Mouse (Mus musculus): ENCODE results near the gene 2010111I01Rik. TPM values are rescaled to one million over a fixed set of nuclear protein-coding genes. Genes with fewer than 3 reads are reported as not detected.

Gene 2010111I01Rik
- polyA plus RNA-seq, 1 experiment = 144 TPM

- Histone ChIP-seq H3ac (ENCODE audit: control insufficient read depth, insufficient read length) (no peak overlapping the region), H3K4me3 (no peak overlapping the region), H3K4me2 (ENCODE audit: low read depth) (peak overlapping the region; percentile 63), H3K27me3 (ENCODE audit: control insufficient read depth, insufficient read depth, insufficient read length) (no peaks in the 10 kb centered on the region), H3K79me2 (ENCODE audit: control insufficient read depth, insufficient read depth) (no peaks in the 10 kb centered on the region), H3K36me3 (ENCODE audit: control insufficient read depth, insufficient read depth) (no peaks in the 10 kb centered on the region)
- TF ChIP-seq SRF (IDR thresholded peaks at IDR 0.05; ENCODE audit: control insufficient read depth, insufficient read length, low read depth) (no peak), TCF3 (IDR thresholded peaks at IDR 0.05; ENCODE audit: insufficient read length, low read depth) (no peak), MYOD1 (IDR thresholded peaks at IDR 0.05; ENCODE audit: control insufficient read depth in 1 of 3, insufficient read length in 2 of 3, low read depth in 2 of 3) (no peak), POLR2A (IDR thresholded peaks at IDR 0.05; ENCODE audit: insufficient read length, low read depth) (no peak)
These were observed 149.2 kb downstream of the 2010111I01Rik start for GRCm38 (mm10) chr13:63113881-63114301.

GRCm38 (mm10) chr13:63115187-63115784, 150.6 kb downstream of the 2010111I01Rik start:
- Histone ChIP-seq H3K4me3 (no peak overlapping the region), H3K27me3 (ENCODE audit: control insufficient read depth, insufficient read depth, insufficient read length) (no peaks in the 10 kb centered on the region), H3ac (ENCODE audit: control insufficient read depth, insufficient read length) (no peak overlapping the region), H3K4me2 (ENCODE audit: low read depth) (no peak overlapping the region), H3K79me2 (ENCODE audit: control insufficient read depth, insufficient read depth) (no peaks in the 10 kb centered on the region), H3K36me3 (ENCODE audit: control insufficient read depth, insufficient read depth) (no peaks in the 10 kb centered on the region)
- TF ChIP-seq TCF3 (IDR thresholded peaks at IDR 0.05; ENCODE audit: insufficient read length, low read depth) (no peak), MYOG (IDR thresholded peaks at IDR 0.05; ENCODE audit: control insufficient read depth in 1 of 3, insufficient read depth in 1 of 3, insufficient read length in 2 of 3, low read depth in 2 of 3) (no peak), SRF (IDR thresholded peaks at IDR 0.05; ENCODE audit: control insufficient read depth, insufficient read length, low read depth) (no peak), MAX (IDR thresholded peaks at IDR 0.05; ENCODE audit: low read depth) (no peak), E2F4 (IDR thresholded peaks at IDR 0.05; ENCODE audit: insufficient read depth) (no peak), REST (IDR thresholded peaks at IDR 0.05; ENCODE audit: insufficient read depth, insufficient read length) (no peak), POLR2AphosphoS2 (IDR thresholded peaks at IDR 0.05; ENCODE audit: insufficient read length, low read depth) (no peak), CEBPB (IDR thresholded peaks at IDR 0.05; ENCODE audit: insufficient read depth, poor library complexity, severe bottlenecking) (no peak), POLR2A (IDR thresholded peaks at IDR 0.05; ENCODE audit: insufficient read length, low read depth) (no peak), TCF12 (IDR thresholded peaks at IDR 0.05; ENCODE audit: insufficient read depth, poor library complexity, severe bottlenecking) (no peak), USF1 (IDR thresholded peaks at IDR 0.05; ENCODE audit: low read depth) (no peak), MYOD1 (IDR thresholded peaks at IDR 0.05; ENCODE audit: control insufficient read depth in 1 of 3, insufficient read length in 2 of 3, low read depth in 2 of 3) (no peak)

DNA sequence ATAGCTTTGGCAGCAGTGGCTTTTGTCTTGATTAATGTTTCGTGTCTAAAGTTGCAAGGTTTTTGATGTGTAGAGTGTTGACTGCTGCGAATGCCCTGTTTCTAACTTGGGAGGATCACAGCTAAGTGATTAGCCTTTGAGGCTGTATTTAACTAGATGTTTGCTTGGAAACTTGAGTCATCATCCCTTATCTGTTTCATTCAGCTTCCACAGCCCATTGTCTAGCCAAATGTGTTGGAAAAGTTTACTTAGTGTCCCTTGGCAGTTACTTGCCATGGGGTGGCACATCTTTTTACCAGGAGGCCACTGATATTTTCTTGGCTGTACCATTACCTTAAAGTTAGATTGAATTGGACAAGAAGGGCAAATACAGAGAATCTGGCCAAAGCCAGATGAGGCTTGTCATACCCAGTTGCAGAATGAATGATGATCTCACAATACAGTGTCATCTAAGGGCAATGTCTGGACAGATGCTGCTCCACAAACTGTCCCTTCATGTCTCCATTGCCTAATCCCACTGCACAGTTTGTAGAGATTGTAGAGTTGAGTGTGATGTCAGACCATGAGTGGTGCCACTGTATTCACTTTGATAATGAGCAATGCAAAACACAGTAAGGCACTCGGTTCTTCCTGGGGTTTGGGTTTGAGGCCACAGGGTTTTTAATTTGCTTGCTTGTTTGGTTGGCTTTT, 152.9 kb downstream of the 2010111I01Rik start:
- Histone ChIP-seq H3K36me3 (ENCODE audit: control insufficient read depth, insufficient read depth) (no peaks in the 10 kb centered on the region), H3K4me2 (ENCODE audit: low read depth) (peak overlapping the region; percentile 25), H3K79me2 (ENCODE audit: control insufficient read depth, insufficient read depth) (no peaks in the 10 kb centered on the region), H3ac (ENCODE audit: control insufficient read depth, insufficient read length) (no peak overlapping the region), H3K27me3 (ENCODE audit: control insufficient read depth, insufficient read depth, insufficient read length) (no peaks in the 10 kb centered on the region), H3K4me3 (no peak overlapping the region)
- TF ChIP-seq POLR2A (IDR thresholded peaks at IDR 0.05; ENCODE audit: insufficient read length, low read depth) (no peak), TCF12 (IDR thresholded peaks at IDR 0.05; ENCODE audit: insufficient read depth, poor library complexity, severe bottlenecking) (peak; percentile 6)

- H3ac ChIP-seq (ENCODE audit: control insufficient read depth, insufficient read length) = no peak overlapping the region
- no peaks in the 10 kb centered on the region for H3K79me2 ChIP-seq (ENCODE audit: control insufficient read depth, insufficient read depth)
- no peak overlapping the region for H3K4me3 ChIP-seq
- H3K36me3 ChIP-seq (ENCODE audit: control insufficient read depth, insufficient read depth) = no peaks in the 10 kb centered on the region
- TF ChIP-seq REST (IDR thresholded peaks at IDR 0.05; ENCODE audit: insufficient read depth, insufficient read length) = no peak
- peak; percentile 2 for TF ChIP-seq TCF12 (IDR thresholded peaks at IDR 0.05; ENCODE audit: insufficient read depth, poor library complexity, severe bottlenecking)
- TF ChIP-seq SRF (IDR thresholded peaks at IDR 0.05; ENCODE audit: control insufficient read depth, insufficient read length, low read depth) = no peak
- no peak for TF ChIP-seq MYOG (IDR thresholded peaks at IDR 0.05; ENCODE audit: control insufficient read depth in 1 of 3, insufficient read depth in 1 of 3, insufficient read length in 2 of 3, low read depth in 2 of 3)
- no peak for TF ChIP-seq E2F4 (IDR thresholded peaks at IDR 0.05; ENCODE audit: insufficient read depth)
- peak in 1 of 3 experiments; percentile 30 for TF ChIP-seq MYOD1 (IDR thresholded peaks at IDR 0.05; ENCODE audit: control insufficient read depth in 1 of 3, insufficient read length in 2 of 3, low read depth in 2 of 3)
- TF ChIP-seq POLR2AphosphoS2 (IDR thresholded peaks at IDR 0.05; ENCODE audit: insufficient read length, low read depth) = no peak
- no peak for TF ChIP-seq TCF3 (IDR thresholded peaks at IDR 0.05; ENCODE audit: insufficient read length, low read depth)
- TF ChIP-seq USF1 (IDR thresholded peaks at IDR 0.05; ENCODE audit: low read depth) = no peak
- TF ChIP-seq MAX (IDR thresholded peaks at IDR 0.05; ENCODE audit: low read depth) = no peak
- no peak for TF ChIP-seq CEBPB (IDR thresholded peaks at IDR 0.05; ENCODE audit: insufficient read depth, poor library complexity, severe bottlenecking)
- H3K27me3 ChIP-seq (ENCODE audit: control insufficient read depth, insufficient read depth, insufficient read length) = no peaks in the 10 kb centered on the region
- peak overlapping the region; percentile 25 for H3K4me2 ChIP-seq (ENCODE audit: low read depth)
These were observed 154.0 kb downstream of the 2010111I01Rik start for GRCm38 (mm10) chr13:63118682-63119081.

DNA sequence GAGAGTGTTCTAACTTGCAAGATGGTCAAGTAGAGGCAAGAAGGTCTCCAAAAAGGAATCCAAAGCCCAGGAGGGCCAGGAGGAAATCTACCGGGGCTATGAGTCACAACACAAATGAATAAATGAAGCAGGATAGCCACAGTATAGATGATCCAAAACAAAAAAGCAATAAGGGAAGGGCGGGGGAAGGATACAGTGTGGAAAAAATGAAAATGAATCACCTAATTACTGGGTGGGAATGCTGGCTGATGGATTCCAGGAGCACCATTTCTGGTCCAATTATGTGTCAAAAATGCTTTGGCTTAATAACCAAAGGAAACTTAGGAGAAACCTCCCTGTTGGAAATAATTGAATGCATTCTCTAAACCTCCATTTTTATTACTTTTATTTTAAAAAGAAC, 155.6 kb downstream of the 2010111I01Rik start:
- no peaks in the 10 kb centered on the region for H3K36me3 ChIP-seq (ENCODE audit: control insufficient read depth, insufficient read depth)
- no peaks in the 10 kb centered on the region for H3K79me2 ChIP-seq (ENCODE audit: control insufficient read depth, insufficient read depth)
- no peaks in the 10 kb centered on the region for H3K27me3 ChIP-seq (ENCODE audit: control insufficient read depth, insufficient read depth, insufficient read length)
- peak overlapping the region; percentile 35 for H3K4me2 ChIP-seq (ENCODE audit: low read depth)
- no peak overlapping the region for H3ac ChIP-seq (ENCODE audit: control insufficient read depth, insufficient read length)
- H3K4me3 ChIP-seq = no peak overlapping the region
- TF ChIP-seq REST (IDR thresholded peaks at IDR 0.05; ENCODE audit: insufficient read depth, insufficient read length) (no peak), E2F4 (IDR thresholded peaks at IDR 0.05; ENCODE audit: insufficient read depth) (no peak), POLR2AphosphoS2 (IDR thresholded peaks at IDR 0.05; ENCODE audit: insufficient read length, low read depth) (no peak), SRF (IDR thresholded peaks at IDR 0.05; ENCODE audit: control insufficient read depth, insufficient read length, low read depth) (no peak), MYOD1 (IDR thresholded peaks at IDR 0.05; ENCODE audit: control insufficient read depth in 1 of 3, insufficient read length in 2 of 3, low read depth in 2 of 3) (no peak), CEBPB (IDR thresholded peaks at IDR 0.05; ENCODE audit: insufficient read depth, poor library complexity, severe bottlenecking) (no peak), MAX (IDR thresholded peaks at IDR 0.05; ENCODE audit: low read depth) (no peak), USF1 (IDR thresholded peaks at IDR 0.05; ENCODE audit: low read depth) (no peak), MYOG (IDR thresholded peaks at IDR 0.05; ENCODE audit: control insufficient read depth in 1 of 3, insufficient read depth in 1 of 3, insufficient read length in 2 of 3, low read depth in 2 of 3) (no peak), TCF3 (IDR thresholded peaks at IDR 0.05; ENCODE audit: insufficient read length, low read depth) (no peak), TCF12 (IDR thresholded peaks at IDR 0.05; ENCODE audit: insufficient read depth, poor library complexity, severe bottlenecking) (no peak), POLR2A (IDR thresholded peaks at IDR 0.05; ENCODE audit: insufficient read length, low read depth) (no peak)
